Mouse (Mus musculus): ENCODE data around the gene Snx4. TPM values are rescaled to one million over a fixed set of nuclear protein-coding genes. Genes with fewer than 3 reads are reported as not detected.

Snx4 gene
- total and polyA plus RNA-seq, 3 experiments: 11.7 to 21.7 (median 21.5) TPM

- no peaks in the 10 kb centered on the region for H3K36me3 ChIP-seq (ENCODE audit: control insufficient read depth, insufficient read depth, low read length)
- intact Hi-C loops (cut with DNase I): no loop called here
Measured at GRCm38 (mm10) chr16:33244933-33245470, 6.2 kb upstream of the Snx4 start.

GRCm38 (mm10) chr16:33246526-33246925, 4.7 kb upstream of the Snx4 start:
- no peaks in the 10 kb centered on the region for H3K4me1 ChIP-seq (ENCODE audit: control insufficient read depth, insufficient read depth, low read length)
- H3K36me3 ChIP-seq (ENCODE audit: control insufficient read depth, insufficient read depth, low read length): peaks cover 2% of the 10 kb centered on the region; the same call in 1 of the 2 replicates
- 93% methylated on average over 5 of the region's 5 CpGs for WGBS
- intact Hi-C loops (cut with DNase I): no loop called here
- no peak overlapping the region for H3K4me3 ChIP-seq
- H3K79me2 ChIP-seq (replicated peaks; ENCODE audit: control insufficient read depth, insufficient read depth, low read length): peaks cover 2% of the 10 kb centered on the region
- H3K9ac ChIP-seq (ENCODE audit: low read depth, low read length): no peak overlapping the region
- H3K27me3 ChIP-seq (ENCODE audit: control insufficient read depth, insufficient read depth, low read length): no peaks in the 10 kb centered on the region
- no peak overlapping the region for H3K27ac ChIP-seq
- no peak for TF ChIP-seq POLR2A (IDR thresholded peaks at IDR 0.05; ENCODE audit: insufficient read depth, low read depth, low read length)
- no peak for TF ChIP-seq CTCF (IDR thresholded peaks at IDR 0.05)
- no peak for TF ChIP-seq EP300 (IDR thresholded peaks at IDR 0.05; ENCODE audit: insufficient read depth, low read depth, low read length)
- DNase-seq: no peak

More at GRCm38 (mm10) chr16:33244933-33245470, 6.2 kb upstream of the Snx4 start:
- DNase-seq: no peak
- TF ChIP-seq EP300 (IDR thresholded peaks at IDR 0.05; ENCODE audit: insufficient read depth, low read depth, low read length) (no peak), POLR2A (IDR thresholded peaks at IDR 0.05; ENCODE audit: insufficient read depth, low read depth, low read length) (no peak), CTCF (IDR thresholded peaks at IDR 0.05) (no peak)
- Histone ChIP-seq H3K9ac (ENCODE audit: low read depth, low read length) (no peak overlapping the region), H3K79me2 (replicated peaks; ENCODE audit: control insufficient read depth, insufficient read depth, low read length) (no peaks in the 10 kb centered on the region), H3K4me1 (ENCODE audit: control insufficient read depth, insufficient read depth, low read length) (no peaks in the 10 kb centered on the region), H3K4me3 (no peak overlapping the region), H3K27ac (no peak overlapping the region), H3K27me3 (ENCODE audit: control insufficient read depth, insufficient read depth, low read length) (no peaks in the 10 kb centered on the region)
- WGBS: 94% methylated on average over 9 of the region's 9 CpGs

GRCm38 (mm10) chr16:33247006-33247405, 4.2 kb upstream of the Snx4 start:
- H3K79me2 ChIP-seq (replicated peaks; ENCODE audit: control insufficient read depth, insufficient read depth, low read length): peaks cover 4% of the 10 kb centered on the region
- no peaks in the 10 kb centered on the region for H3K27me3 ChIP-seq (ENCODE audit: control insufficient read depth, insufficient read depth, low read length)
- H3K27ac ChIP-seq: no peak overlapping the region
- H3K9ac ChIP-seq (ENCODE audit: low read depth, low read length): no peak overlapping the region
- no peaks in the 10 kb centered on the region for H3K4me1 ChIP-seq (ENCODE audit: control insufficient read depth, insufficient read depth, low read length)
- 81% methylated on average over 2 of the region's 2 CpGs for WGBS
- no peak for TF ChIP-seq POLR2A (IDR thresholded peaks at IDR 0.05; ENCODE audit: insufficient read depth, low read depth, low read length)
- TF ChIP-seq CTCF (IDR thresholded peaks at IDR 0.05): no peak
- no peak for TF ChIP-seq EP300 (IDR thresholded peaks at IDR 0.05; ENCODE audit: insufficient read depth, low read depth, low read length)
- H3K4me3 ChIP-seq: no peak overlapping the region
- no peak for DNase-seq
- intact Hi-C loops (cut with DNase I): no loop called here
- H3K36me3 ChIP-seq (ENCODE audit: control insufficient read depth, insufficient read depth, low read length): peaks cover 2% of the 10 kb centered on the region; the same call in 1 of the 2 replicates

GRCm38 (mm10) chr16:33250651-33251120, 556 bp upstream of the Snx4 start:
- intact Hi-C loops (cut with DNase I): loop anchor here (5.0 kb wide), 2 partner anchors 63 to 193 kb away; partner anchors contain the start of genes Iqcg, Osbpl11 and Rpl35a
- TF ChIP-seq CTCF (IDR thresholded peaks at IDR 0.05) (no peak), EP300 (IDR thresholded peaks at IDR 0.05; ENCODE audit: insufficient read depth, low read depth, low read length) (no peak), POLR2A (IDR thresholded peaks at IDR 0.05; ENCODE audit: insufficient read depth, low read depth, low read length) (no peak)
- DNase-seq: no peak
- Histone ChIP-seq H3K27ac (peak overlapping the region; percentile 92), H3K79me2 (replicated peaks; ENCODE audit: control insufficient read depth, insufficient read depth, low read length) (peaks cover 4% of the 10 kb centered on the region), H3K4me3 (peak overlapping the region; percentile 90), H3K36me3 (ENCODE audit: control insufficient read depth, insufficient read depth, low read length) (peaks cover 4% of the 10 kb centered on the region; the same call in 1 of the 2 replicates), H3K27me3 (ENCODE audit: control insufficient read depth, insufficient read depth, low read length) (no peaks in the 10 kb centered on the region), H3K4me1 (ENCODE audit: control insufficient read depth, insufficient read depth, low read length) (no peaks in the 10 kb centered on the region), H3K9ac (ENCODE audit: low read depth, low read length) (peak overlapping the region; percentile 58)
- 5% methylated on average over 9 of the region's 9 CpGs for WGBS

- intact Hi-C loops (cut with DNase I): no loop called here
- TF ChIP-seq POLR2A (IDR thresholded peaks at IDR 0.05; ENCODE audit: insufficient read depth, low read depth, low read length): no peak
- TF ChIP-seq EP300 (IDR thresholded peaks at IDR 0.05; ENCODE audit: insufficient read depth, low read depth, low read length): no peak
- TF ChIP-seq CTCF (IDR thresholded peaks at IDR 0.05): no peak
- peaks cover 4% of the 10 kb centered on the region; the same call in 1 of the 2 replicates for H3K36me3 ChIP-seq (ENCODE audit: control insufficient read depth, insufficient read depth, low read length)
- no peak for DNase-seq
- H3K79me2 ChIP-seq (replicated peaks; ENCODE audit: control insufficient read depth, insufficient read depth, low read length): peaks cover 7% of the 10 kb centered on the region
- no peaks in the 10 kb centered on the region for H3K27me3 ChIP-seq (ENCODE audit: control insufficient read depth, insufficient read depth, low read length)
- no peak overlapping the region for H3K27ac ChIP-seq
- peaks cover 5% of the 10 kb centered on the region for H3K4me1 ChIP-seq (ENCODE audit: control insufficient read depth, insufficient read depth, low read length)
- WGBS: 64% methylated on average over 7 of the region's 7 CpGs
- H3K4me3 ChIP-seq: no peak overlapping the region
- H3K9ac ChIP-seq (ENCODE audit: low read depth, low read length): no peak overlapping the region
Measured at GRCm38 (mm10) chr16:33255601-33256000, 4.4 kb downstream of the Snx4 start.

- intact Hi-C loops (cut with DNase I): no loop called here
- H3K36me3 ChIP-seq (ENCODE audit: control insufficient read depth, insufficient read depth, low read length): peaks cover 15% of the 10 kb centered on the region
- H3K4me3 ChIP-seq: no peak overlapping the region
- WGBS: 42% methylated on average over 2 of the region's 2 CpGs
- H3K27me3 ChIP-seq (ENCODE audit: control insufficient read depth, insufficient read depth, low read length): no peaks in the 10 kb centered on the region
- no peak overlapping the region for H3K9ac ChIP-seq (ENCODE audit: low read depth, low read length)
- H3K27ac ChIP-seq: no peak overlapping the region
- TF ChIP-seq CTCF (IDR thresholded peaks at IDR 0.05) (no peak), POLR2A (IDR thresholded peaks at IDR 0.05; ENCODE audit: insufficient read depth, low read depth, low read length) (no peak), EP300 (IDR thresholded peaks at IDR 0.05; ENCODE audit: insufficient read depth, low read depth, low read length) (no peak)
- no peak for DNase-seq
- peaks cover 3% of the 10 kb centered on the region for H3K79me2 ChIP-seq (replicated peaks; ENCODE audit: control insufficient read depth, insufficient read depth, low read length)
- H3K4me1 ChIP-seq (ENCODE audit: control insufficient read depth, insufficient read depth, low read length): peaks cover 13% of the 10 kb centered on the region
Measured at GRCm38 (mm10) chr16:33258530-33258929, 7.3 kb downstream of the Snx4 start.
